Comparison of ENCODE assay signal across 8 mouse cellular contexts in genomic region chr16:96757588-96758313, GRCm38 (mm10).
DNase-seq lines count a peak whose midpoint lies in the region.

No protein-coding gene starts in this region.

- intact Hi-C loops in heart, postnatal 10 days (cut with DNase I): no loop called here

- DNase-seq in heart, adult 11 months: peak; percentile 37
- no peak for DNase-seq in heart, postnatal 10 days
- DNase-seq in ovary, postnatal 10 days (ENCODE audit: low spot score): peak; percentile 3
- no peak for DNase-seq in ovary, postnatal 36 days (ENCODE audit: low spot score)
- peak; percentile 30 for DNase-seq in mesoderm, embryonic 11.5 days (ENCODE audit: low read depth, low spot score)
- DNase-seq in adrenal gland, adult 18-20 months (ENCODE audit: low spot score in 2 of 2): no peak
- no peak for DNase-seq in lung, postnatal 10 days
- no peak for DNase-seq in adipocyte (ENCODE audit: low spot score)

Comparison
In these comparisons a context has a peak if more than half of its experiments do, and no peak if none do; other contexts are left out.
1. DNase-seq: peak in heart, adult 11 months (single experiment), ovary, postnatal 10 days (single experiment) and mesoderm, embryonic 11.5 days (single experiment); none in heart, postnatal 10 days (0 of 2), ovary, postnatal 36 days (single experiment), adrenal gland, adult 18-20 months (0 of 2), lung, postnatal 10 days (single experiment) and adipocyte (single experiment).